Mouse (Mus musculus) midbrain, postnatal 0 days (tissue): ENCODE data around the gene Vcp. TPM values are rescaled to one million over a fixed set of nuclear protein-coding genes. Genes with fewer than 3 reads are reported as not detected.
A peak's percentile ranks its signal among the peaks of the same experiment; 100 is the strongest.

Source experiments
- ATAC-seq: fragments of 200-750 bp; cut with Nextera tagmentation; 2 replicates; pipeline ENCODE4 v1.8.0; 2017; ENCODE audit warnings: moderate number of reproducible peaks, mild to moderate bottlenecking, moderate TSS enrichment, moderate library complexity; ENCODE audit not compliant: low FRiP score
- DNase-seq: peaks from one replicate; pipeline ENCODE4 v3.0.0-alpha.2; 2015; ENCODE audit warnings: low spot score
- H3K27ac ChIP-seq: fragments of 300-500 bp; sonication (generic); 2 replicates; pipeline ENCODE4 v1.5.1; 2014; ENCODE audit warnings: low read depth, mild to moderate bottlenecking, low read length, mixed read lengths
- H3K27me3 ChIP-seq: fragments of 300-500 bp; sonication (generic); 2 replicates; pipeline ENCODE4 v1.6.1; 2014; ENCODE audit warnings: low read length, control low read depth, mixed read lengths; ENCODE audit not compliant: insufficient read depth
- H3K36me3 ChIP-seq: fragments of 300-500 bp; sonication (generic); 2 replicates; pipeline ENCODE4 v1.6.1; 2014; ENCODE audit warnings: low read length, control low read depth, mixed read lengths; ENCODE audit not compliant: insufficient read depth
- H3K4me1 ChIP-seq: fragments of 300-500 bp; sonication (generic); 2 replicates; pipeline ENCODE4 v1.6.1; 2014; ENCODE audit warnings: mild to moderate bottlenecking, control low read depth, antibody characterized with exemption, low read length, mixed read lengths; ENCODE audit not compliant: insufficient read depth
- H3K4me2 ChIP-seq: fragments of 300-500 bp; sonication (generic); 2 replicates; pipeline ENCODE4 v1.6.1; 2014; ENCODE audit warnings: low read depth, mild to moderate bottlenecking, low read length, mixed read lengths; ENCODE audit not compliant: poor library complexity, severe bottlenecking
- H3K4me3 ChIP-seq: fragments of 300-500 bp; sonication (generic); 2 replicates; pipeline ENCODE4 v1.5.1; 2014; ENCODE audit warnings: low read depth, mild to moderate bottlenecking, low read length, moderate library complexity
- H3K9ac ChIP-seq: fragments of 300-500 bp; sonication (generic); replicated peaks from 2 replicates; pipeline ENCODE4 v1.6.1; 2014; ENCODE audit warnings: mild to moderate bottlenecking, low read length, moderate library complexity, mixed read lengths; ENCODE audit not compliant: poor library complexity, severe bottlenecking
- H3K9me3 ChIP-seq: fragments of 300-500 bp; sonication (generic); 2 replicates; pipeline ENCODE4 v1.6.1; 2016; ENCODE audit warnings: low read length, control low read depth
- CTCF ChIP-seq: IDR thresholded peaks from 2 replicates; pipeline ENCODE4 v1.5.1; 2016; ENCODE audit warnings: antibody characterized with exemption, mild to moderate bottlenecking
- WGBS: fragments of 180-500 bp; shearing (Covaris S2); extraction: QIAGEN DNeasy Blood & Tissue Kit; methylation state at CpG from one replicate; pipeline ENCODE4 v1.1.7; 2014; 5-methylcytosine and 5-hydroxymethylcytosine counted together
- polyA plus RNA-seq: library from polyadenylated mRNA; unstranded; fragments of >200 nt; fragmentation: Nextera tagmentation; extraction: Ambion mirVana; gene quantifications from 2 replicates; pipeline ENCODE4 v1.2.1, GENCODE M21; 2015
- total RNA-seq: library from RNA; depleted of rRNA; stranded (reverse); fragments of >200 nt; gene quantifications from 2 replicates; pipeline ENCODE4 v1.2.3, GENCODE M21; 2014

Vcp gene
- total and polyA plus RNA-seq, 2 experiments from 2014 or later: 192 to 464 TPM

- Histone ChIP-seq H3K4me3 (peak overlapping the region; percentile 81), H3K27ac (peak overlapping the region; percentile 75), H3K36me3 (peaks cover 13% of the 10 kb centered on the region), H3K4me1 (peaks cover 5% of the 10 kb centered on the region; the same call in 1 of the 2 replicates), H3K9ac (peak overlapping the region; percentile 91), H3K4me2 (peak overlapping the region; percentile 88), H3K9me3 (no peaks in the 10 kb centered on the region), H3K27me3 (no peaks in the 10 kb centered on the region)
- 58% methylated on average over 15 of the region's 15 CpGs for WGBS
- DNase-seq (peak; percentile 72), ATAC-seq (no peak)
- no peak for TF ChIP-seq CTCF
Measured at GRCm38 (mm10) chr4:43038567-43039495, 38.5 kb upstream of the Vcp start.

- Histone ChIP-seq H3K9ac (no peak overlapping the region), H3K4me3 (0 out of 2 replicates have a peak overlapping the region, but pooled peaks have one; percentile 81), H3K4me1 (peaks cover 5% of the 10 kb centered on the region; the same call in 1 of the 2 replicates), H3K9me3 (no peaks in the 10 kb centered on the region), H3K36me3 (peaks cover 21% of the 10 kb centered on the region), H3K27ac (no peak overlapping the region), H3K4me2 (peak overlapping the region; percentile 88), H3K27me3 (no peaks in the 10 kb centered on the region)
- 70% methylated on average over 4 of the region's 4 CpGs for WGBS
- no peak for ATAC-seq
- TF ChIP-seq CTCF: no peak
- no peak for DNase-seq
Measured at GRCm38 (mm10) chr4:43037860-43038566, 37.7 kb upstream of the Vcp start.

GRCm38 (mm10) chr4:43036356-43036755, 36.0 kb upstream of the Vcp start:
- H3K4me3 ChIP-seq: no peak overlapping the region
- H3K9ac ChIP-seq: no peak overlapping the region
- no peak for DNase-seq
- H3K27ac ChIP-seq: no peak overlapping the region
- no peak for ATAC-seq
- TF ChIP-seq CTCF: no peak
- no peak overlapping the region for H3K4me2 ChIP-seq
- peaks cover 21% of the 10 kb centered on the region for H3K36me3 ChIP-seq
- H3K9me3 ChIP-seq: no peaks in the 10 kb centered on the region
- 84% methylated on average over 10 of the region's 10 CpGs for WGBS
- peaks cover 5% of the 10 kb centered on the region; the same call in 1 of the 2 replicates for H3K4me1 ChIP-seq
- no peaks in the 10 kb centered on the region for H3K27me3 ChIP-seq

- 94% methylated on average over 6 of the region's 6 CpGs for WGBS
- Histone ChIP-seq H3K9me3 (no peaks in the 10 kb centered on the region), H3K36me3 (peaks cover 21% of the 10 kb centered on the region), H3K27ac (no peak overlapping the region), H3K27me3 (no peaks in the 10 kb centered on the region), H3K4me3 (no peak overlapping the region), H3K4me2 (no peak overlapping the region), H3K9ac (no peak overlapping the region), H3K4me1 (peaks cover 5% of the 10 kb centered on the region; the same call in 1 of the 2 replicates)
- no peak for TF ChIP-seq CTCF
- no peak for ATAC-seq
- DNase-seq: no peak
Measured at GRCm38 (mm10) chr4:43035851-43036250, 35.5 kb upstream of the Vcp start.

GRCm38 (mm10) chr4:43033481-43033880, 33.2 kb upstream of the Vcp start:
- DNase-seq: no peak
- H3K27ac ChIP-seq: no peak overlapping the region
- 86% methylated on average over 14 of the region's 14 CpGs for WGBS

More at GRCm38 (mm10) chr4:43033481-43033880, 33.2 kb upstream of the Vcp start:
- Histone ChIP-seq H3K4me1 (peaks cover 9% of the 10 kb centered on the region; the same call in 1 of the 2 replicates), H3K9ac (no peak overlapping the region), H3K9me3 (no peaks in the 10 kb centered on the region), H3K4me3 (no peak overlapping the region), H3K27me3 (no peaks in the 10 kb centered on the region), H3K36me3 (peaks cover 30% of the 10 kb centered on the region), H3K4me2 (no peak overlapping the region)
- ATAC-seq: no peak
- no peak for TF ChIP-seq CTCF
